Mouse (Mus musculus) mouse embryonic stem cell (cell line): ENCODE data around the gene Pemt.

ENCODE experiments used
- in situ Hi-C, 2 experiments: fragments of 300-500 bp; cut with MboI; formaldehyde crosslinking; loops; 1 replicate in 1 of 2; 3 replicates in 1 of 2; pipeline ENCODE4 v1.14.3; 2019 to 2020; ENCODE audit warnings: low sequenced_read_pairs in 2 of 2, low pct_unique_long_range_greater_than_20kb in 1 of 2, mixed read lengths in 1 of 2; ENCODE audit not compliant: unreplicated experiment in 1 of 2

Pemt gene

GRCm38 (mm10) chr11:60065267-60065666 lies 19.0 kb upstream of the Pemt start:
- in situ Hi-C loops = loop anchor here in 1 of 2 experiments (5.0 kb wide), 1 partner anchor 188 kb away; no protein-coding TSS in a partner anchor

- in situ Hi-C loops = no loop called here
These were observed 15.3 kb upstream of the Pemt start for GRCm38 (mm10) chr11:60061504-60062006.

- in situ Hi-C loops = no loop called here
These were observed 13.7 kb upstream of the Pemt start for GRCm38 (mm10) chr11:60060026-60060425.

- in situ Hi-C loops = no loop called here
These were observed 12.2 kb upstream of the Pemt start for GRCm38 (mm10) chr11:60058441-60058840.

- in situ Hi-C loops = no loop called here
These were observed 11.7 kb upstream of the Pemt start for GRCm38 (mm10) chr11:60057987-60058386.

GRCm38 (mm10) chr11:60056520-60056919 lies 10.2 kb upstream of the Pemt start:
- in situ Hi-C loops = no loop called here

GRCm38 (mm10) chr11:60048841-60049240 lies 2.6 kb upstream of the Pemt start:
- in situ Hi-C loops = no loop called here

- in situ Hi-C loops = no loop called here
These were observed 622 bp downstream of the Pemt start for GRCm38 (mm10) chr11:60045676-60046057.

GRCm38 (mm10) chr11:60044777-60045176 lies 1.5 kb downstream of the Pemt start:
- in situ Hi-C loops = no loop called here

GRCm38 (mm10) chr11:60042277-60042676 lies 4.0 kb downstream of the Pemt start:
- in situ Hi-C loops = no loop called here

- in situ Hi-C loops = no loop called here
These were observed 9.6 kb downstream of the Pemt start for GRCm38 (mm10) chr11:60036537-60037220.

GRCm38 (mm10) chr11:60034911-60035400 lies 11.3 kb downstream of the Pemt start:
- in situ Hi-C loops = loop anchor here in 1 of 2 experiments (5.0 kb wide), 1 partner anchor 63 kb away; no protein-coding TSS in a partner anchor

- in situ Hi-C loops = loop anchor here in 1 of 2 experiments (5.0 kb wide), 1 partner anchor 62 kb away; no protein-coding TSS in a partner anchor
These were observed 12.0 kb downstream of the Pemt start for GRCm38 (mm10) chr11:60034293-60034692.

GRCm38 (mm10) chr11:60032586-60033430 lies 13.5 kb downstream of the Pemt start:
- in situ Hi-C loops = loop anchor here in 1 of 2 experiments (5.0 kb wide), 1 partner anchor 61 kb away; no protein-coding TSS in a partner anchor

- in situ Hi-C loops = loop anchor here in 1 of 2 experiments (5.0 kb wide), 1 partner anchor 59 kb away; no protein-coding TSS in a partner anchor
These were observed 15.4 kb downstream of the Pemt start for GRCm38 (mm10) chr11:60030747-60031331.

GRCm38 (mm10) chr11:60029976-60030375 lies 16.3 kb downstream of the Pemt start:
- in situ Hi-C loops = loop anchor here (5.0 to 10.0 kb wide), 2 partner anchors 58 to 155 kb away; no protein-coding TSS in a partner anchor

GRCm38 (mm10) chr11:60027913-60028875 lies 18.1 kb downstream of the Pemt start:
- in situ Hi-C loops = loop anchor here in 1 of 2 experiments (10.0 kb wide), 1 partner anchor 153 kb away; no protein-coding TSS in a partner anchor
